In the genomic region with DNA sequence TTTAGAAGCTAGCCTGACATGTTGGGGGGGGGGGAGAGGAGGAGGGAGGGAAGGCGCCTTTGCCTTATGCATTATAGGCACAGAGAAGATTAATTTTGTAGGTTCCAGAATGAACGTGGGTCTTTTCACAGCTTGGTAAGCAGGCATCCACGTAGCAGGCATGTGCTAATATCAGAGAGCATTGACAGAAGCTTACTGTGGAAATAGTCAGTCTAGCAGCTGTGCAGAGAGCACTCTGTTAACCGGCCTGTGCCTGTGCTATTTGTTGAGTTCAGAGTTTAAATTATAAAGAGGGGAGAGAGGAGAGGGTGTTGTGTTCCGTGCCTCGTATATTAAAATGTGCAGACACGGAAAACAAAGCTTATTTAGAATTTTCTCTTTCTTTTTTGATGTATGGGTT, we compare ENCODE assay signal across 11 mouse cellular contexts.
DNase-seq lines count a peak whose midpoint lies in the region; ATAC-seq lines count a peak whose summit lies in the region.
"Had no signal": no experiment of that assay in that cellular context is flagged by ENCODE, and none has a peak within 500 bp of the region (broad histone marks: within the 10 kb centered on the region; RNA-seq: fewer than 3 reads in every experiment).

No protein-coding gene starts in this region.

- no peaks in the 10 kb centered on the region for H3K27me3 ChIP-seq in heart, embryonic 16.5 days (ENCODE audit: control insufficient read depth, insufficient read depth, low read length)
- no peaks in the 10 kb centered on the region for H3K27me3 ChIP-seq in midbrain, embryonic 12.5 days

- DNase-seq in heart, postnatal 14 days: no peak
- DNase-seq in right cerebral cortex, adult 18-20 months: peak; percentile 7
- DNase-seq in right cerebral cortex, adult 2 months (ENCODE audit: low spot score in 2 of 2): no peak
- no peak for DNase-seq in testis, postnatal 14 days (ENCODE audit: low spot score)
- DNase-seq in adrenal gland, adult 8-10 months: no peak
- no peak for DNase-seq in adrenal gland, postnatal 10 days
- DNase-seq: cerebellum, adult 2 months; liver, postnatal 0 days had no signal

- ATAC-seq in heart, embryonic 16.5 days (replicated peaks; ENCODE audit: extremely low read depth, insufficient read depth, low FRiP score): no peak
- ATAC-seq in midbrain, embryonic 12.5 days (ENCODE audit: low FRiP score, low read depth): no peak
- ATAC-seq: liver, postnatal 0 days had no signal

- H3K4me1 ChIP-seq in heart, embryonic 16.5 days (ENCODE audit: control insufficient read depth, insufficient read depth, low read length): peaks cover 35% of the 10 kb centered on the region
- peaks cover 53% of the 10 kb centered on the region for H3K4me1 ChIP-seq in midbrain, embryonic 12.5 days

- 0 out of 2 replicates have a peak overlapping the region, but pooled peaks have one; percentile 16 for H3K4me2 ChIP-seq in heart, embryonic 16.5 days (ENCODE audit: low read depth, low read length)
- H3K4me2 ChIP-seq in midbrain, embryonic 12.5 days (replicated peaks): peak overlapping the region; percentile 61

- no peak overlapping the region for H3K4me3 ChIP-seq in heart, embryonic 16.5 days (ENCODE audit: low read length)
- H3K4me3 ChIP-seq in midbrain, embryonic 12.5 days: peak overlapping the region; percentile 10; the same call in 1 of the 2 replicates
- H3K4me3 ChIP-seq: heart, embryonic 10.5 days had no signal

- intact Hi-C loops in heart, postnatal 14 days (cut with DNase I): loop anchor here (2.0 to 5.0 kb wide), 2 partner anchors 83 to 188 kb away; no protein-coding TSS in a partner anchor

- H3K9ac ChIP-seq in heart, embryonic 16.5 days (ENCODE audit: low read length): no peak overlapping the region
- H3K9ac ChIP-seq in midbrain, embryonic 12.5 days (replicated peaks): 0 out of 2 replicates have a peak overlapping the region, but pooled peaks have one; percentile 1
- H3K9ac ChIP-seq: liver, postnatal 0 days had no signal

- WGBS in heart, embryonic 16.5 days: 60% methylated on average over 7 of the region's 7 CpGs
- 69% methylated on average over 7 of the region's 7 CpGs for WGBS in midbrain, embryonic 12.5 days

- no peaks in the 10 kb centered on the region; the same call in 1 of the 2 replicates for H3K9me3 ChIP-seq in heart, embryonic 16.5 days (replicated peaks; ENCODE audit: control insufficient read depth, low read length)
- no peaks in the 10 kb centered on the region for H3K9me3 ChIP-seq in midbrain, embryonic 12.5 days
- H3K9me3 ChIP-seq: heart, embryonic 10.5 days had no signal

- H3K36me3 ChIP-seq in heart, embryonic 16.5 days (ENCODE audit: control insufficient read depth, insufficient read depth): 0 out of 2 replicates have a peak, but pooled peaks cover 2% of the 10 kb centered on the region
- H3K36me3 ChIP-seq in midbrain, embryonic 12.5 days: no peaks in the 10 kb centered on the region; the same call in 1 of the 2 replicates

- peak overlapping the region; percentile 61 for H3K27ac ChIP-seq in heart, embryonic 16.5 days (ENCODE audit: low read length)
- no peak overlapping the region for H3K27ac ChIP-seq in midbrain, embryonic 12.5 days (replicated peaks)
- H3K27ac ChIP-seq: heart, embryonic 10.5 days had no signal
